Mouse (Mus musculus): ENCODE results near the gene Pdx1. TPM values are rescaled to one million over a fixed set of nuclear protein-coding genes. Genes with fewer than 3 reads are reported as not detected.
A peak's percentile ranks its signal among the peaks of the same experiment; 100 is the strongest.

Pdx1 gene
- polyA plus RNA-seq, 1 experiment from 2014 or later = not detected

DNA sequence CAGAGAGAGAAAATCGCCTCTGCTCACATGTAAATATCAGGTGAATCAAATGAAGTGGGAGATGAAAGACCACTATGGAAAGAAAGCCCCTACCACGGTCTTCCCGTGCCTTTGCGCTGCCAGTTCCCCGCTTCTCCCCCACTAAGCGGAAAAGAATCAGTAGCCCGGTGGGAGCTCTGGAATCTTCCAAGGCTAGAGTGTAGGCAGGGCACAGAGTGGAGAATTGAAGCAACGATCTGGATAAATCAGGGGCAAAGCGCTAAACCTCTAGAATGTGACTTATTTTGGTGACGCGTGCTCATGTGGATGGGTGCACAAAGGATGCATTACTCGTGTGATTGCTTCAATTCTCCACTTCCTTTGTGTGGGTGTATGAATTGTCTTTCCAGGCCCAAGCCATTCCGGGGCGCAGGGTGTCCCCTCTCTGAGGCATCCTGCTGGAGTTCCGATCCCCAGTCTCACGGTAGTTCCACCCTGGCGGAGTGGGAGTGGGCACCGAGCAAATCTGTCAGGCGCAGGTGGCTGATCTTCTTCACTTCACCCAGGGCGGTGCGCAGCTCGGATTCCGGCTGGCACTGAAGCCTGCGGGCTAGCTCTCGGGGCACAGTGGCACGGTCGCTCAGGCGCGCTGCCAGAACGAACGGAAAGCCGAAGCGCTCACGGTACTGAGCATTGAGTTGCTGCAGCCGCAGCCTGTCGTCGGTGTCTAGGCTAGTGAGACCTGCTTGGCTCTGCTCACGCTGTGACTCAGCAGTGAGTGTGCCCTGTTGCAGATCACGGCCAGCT, 45.1 kb downstream of the Pdx1 start:
- 0 out of 2 replicates have a peak, but pooled peaks have one; percentile 42 for ATAC-seq (ENCODE audit: insufficient number of reproducible peaks, low FRiP score)
- Histone ChIP-seq H3K36me3 (no peaks in the 10 kb centered on the region), H3K9ac (no peak overlapping the region), H3K4me1 (replicated peaks) (peaks cover 10% of the 10 kb centered on the region), H3K4me3 (peak overlapping the region; percentile 26), H3K27ac (ENCODE audit: poor library complexity, severe bottlenecking) (no peak overlapping the region), H3K9me3 (replicated peaks) (no peaks in the 10 kb centered on the region), H3K27me3 (replicated peaks) (peaks cover 91% of the 10 kb centered on the region), H3K4me2 (peak overlapping the region; percentile 52)
- WGBS = 1% methylated on average over 39 of the region's 39 CpGs

DNA sequence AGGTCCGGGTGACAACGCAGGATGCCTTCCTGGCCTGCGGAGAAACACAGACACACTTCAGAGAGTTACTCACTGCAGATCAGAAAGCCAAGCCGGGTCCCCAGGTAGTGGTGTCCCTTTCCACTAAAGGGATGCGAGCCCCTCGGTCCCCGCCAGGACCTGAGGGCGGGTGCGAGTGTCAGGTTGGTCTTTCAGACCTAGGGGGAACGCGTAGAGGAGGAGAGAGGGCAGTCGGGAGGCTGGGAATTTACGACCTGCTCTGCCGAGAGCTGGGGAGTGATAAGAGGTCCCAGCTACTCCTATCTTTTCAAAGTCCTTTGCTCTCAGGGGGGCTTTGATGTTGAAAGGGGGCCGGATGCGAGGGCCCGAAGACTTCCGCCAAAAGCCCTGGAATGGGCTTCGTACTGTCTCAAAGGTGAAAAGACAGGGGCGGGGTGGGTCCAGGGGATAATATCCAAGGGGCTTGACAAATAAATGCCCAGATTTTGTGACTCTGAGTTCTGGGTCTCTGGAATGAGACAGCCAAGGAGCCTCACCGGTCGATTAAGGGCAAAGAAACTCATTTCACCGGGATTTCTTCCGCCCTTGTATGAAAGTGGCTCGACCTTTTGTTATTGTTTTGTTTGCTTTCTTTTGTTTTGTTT, 45.8 kb downstream of the Pdx1 start:
- H3K4me1 ChIP-seq (replicated peaks) = peaks cover 10% of the 10 kb centered on the region
- no peak overlapping the region for H3K27ac ChIP-seq (ENCODE audit: poor library complexity, severe bottlenecking)
- under 1% methylated on average over 25 of the region's 25 CpGs for WGBS
- H3K4me3 ChIP-seq = peak overlapping the region; percentile 26
- no peak for ATAC-seq (ENCODE audit: insufficient number of reproducible peaks, low FRiP score)
- no peaks in the 10 kb centered on the region for H3K36me3 ChIP-seq
- peak overlapping the region; percentile 52 for H3K4me2 ChIP-seq
- H3K9ac ChIP-seq = no peak overlapping the region
- H3K27me3 ChIP-seq (replicated peaks) = peaks cover 91% of the 10 kb centered on the region
- no peaks in the 10 kb centered on the region for H3K9me3 ChIP-seq (replicated peaks)

DNA sequence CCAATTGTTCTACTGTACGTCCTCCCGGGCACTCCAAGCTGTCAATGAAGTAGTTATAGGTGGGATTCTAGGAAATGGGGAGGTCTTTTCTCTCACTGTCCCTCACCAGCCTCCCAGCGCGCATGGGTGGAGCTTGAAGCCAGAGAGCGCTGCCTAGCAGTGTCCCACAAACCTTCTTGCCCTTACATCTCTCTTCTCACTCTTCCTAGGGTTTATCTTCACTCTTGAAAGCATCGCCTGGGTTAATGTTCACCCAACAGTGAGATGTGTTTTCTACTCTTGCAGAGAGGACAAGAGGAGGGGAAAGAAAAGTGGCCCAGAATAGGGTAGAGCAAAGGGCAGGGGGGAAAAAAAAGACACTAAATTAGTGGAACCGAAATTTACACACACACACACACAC, 47.6 kb downstream of the Pdx1 start:
- peaks cover 94% of the 10 kb centered on the region for H3K27me3 ChIP-seq (replicated peaks)
- 9% methylated on average over 7 of the region's 7 CpGs for WGBS
- H3K4me3 ChIP-seq = no peak overlapping the region
- no peak for ATAC-seq (ENCODE audit: insufficient number of reproducible peaks, low FRiP score)
- peaks cover 10% of the 10 kb centered on the region for H3K4me1 ChIP-seq (replicated peaks)
- H3K27ac ChIP-seq (ENCODE audit: poor library complexity, severe bottlenecking) = no peak overlapping the region
- no peak overlapping the region for H3K4me2 ChIP-seq
- H3K9ac ChIP-seq = no peak overlapping the region
- H3K9me3 ChIP-seq (replicated peaks) = no peaks in the 10 kb centered on the region
- no peaks in the 10 kb centered on the region for H3K36me3 ChIP-seq

DNA sequence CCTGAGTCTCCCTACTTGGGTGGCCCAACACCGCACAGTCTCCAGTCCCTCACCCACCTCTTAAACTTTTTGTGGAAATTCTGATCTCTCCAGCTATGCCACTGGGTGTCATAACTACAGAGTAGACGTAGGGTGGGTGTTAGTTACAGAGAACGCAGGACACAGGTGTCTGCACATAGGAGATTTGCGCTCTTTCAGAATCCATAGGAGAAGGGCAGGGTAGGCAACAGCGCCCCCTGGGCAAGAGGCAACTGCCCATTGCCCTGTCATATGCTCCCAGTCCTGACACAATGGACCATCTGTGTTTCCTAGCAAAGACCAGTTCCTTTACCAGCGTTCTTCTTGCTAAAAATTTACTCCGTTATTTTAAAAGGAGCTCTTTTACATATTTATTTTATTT, 48.2 kb downstream of the Pdx1 start:
- no peak for ATAC-seq (ENCODE audit: insufficient number of reproducible peaks, low FRiP score)
- Histone ChIP-seq H3K9me3 (replicated peaks) (no peaks in the 10 kb centered on the region), H3K4me2 (no peak overlapping the region), H3K4me1 (replicated peaks) (peaks cover 10% of the 10 kb centered on the region), H3K4me3 (no peak overlapping the region), H3K36me3 (no peaks in the 10 kb centered on the region), H3K27ac (ENCODE audit: poor library complexity, severe bottlenecking) (no peak overlapping the region), H3K9ac (no peak overlapping the region), H3K27me3 (replicated peaks) (peaks cover 94% of the 10 kb centered on the region)
- WGBS = 26% methylated on average over 7 of the region's 7 CpGs

DNA sequence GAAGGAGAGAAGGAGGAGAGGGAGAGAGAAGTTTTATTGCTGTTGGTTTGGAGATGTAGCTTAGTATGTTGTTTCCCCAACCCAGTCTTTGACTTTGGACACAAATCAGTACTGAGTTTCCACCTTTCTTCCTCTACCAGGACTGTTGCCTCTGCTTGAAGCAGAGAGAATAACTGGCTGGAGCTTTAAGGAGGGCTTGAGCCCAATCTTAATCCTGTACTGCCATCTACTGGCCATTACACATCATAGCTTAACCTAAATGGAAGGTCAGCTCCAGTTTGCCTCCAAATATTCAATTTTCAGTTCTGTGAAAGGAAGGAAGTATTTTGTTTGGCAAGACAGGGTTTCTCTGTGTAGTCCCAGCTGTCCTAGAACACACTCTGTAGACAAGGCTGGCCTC, 49.9 kb downstream of the Pdx1 start:
- Histone ChIP-seq H3K27me3 (replicated peaks) (peaks cover 81% of the 10 kb centered on the region), H3K36me3 (no peaks in the 10 kb centered on the region), H3K4me2 (no peak overlapping the region), H3K9me3 (replicated peaks) (no peaks in the 10 kb centered on the region), H3K9ac (no peak overlapping the region), H3K4me1 (replicated peaks) (peaks cover 13% of the 10 kb centered on the region), H3K4me3 (no peak overlapping the region), H3K27ac (ENCODE audit: poor library complexity, severe bottlenecking) (no peak overlapping the region)
- ATAC-seq (ENCODE audit: insufficient number of reproducible peaks, low FRiP score) = no peak

DNA sequence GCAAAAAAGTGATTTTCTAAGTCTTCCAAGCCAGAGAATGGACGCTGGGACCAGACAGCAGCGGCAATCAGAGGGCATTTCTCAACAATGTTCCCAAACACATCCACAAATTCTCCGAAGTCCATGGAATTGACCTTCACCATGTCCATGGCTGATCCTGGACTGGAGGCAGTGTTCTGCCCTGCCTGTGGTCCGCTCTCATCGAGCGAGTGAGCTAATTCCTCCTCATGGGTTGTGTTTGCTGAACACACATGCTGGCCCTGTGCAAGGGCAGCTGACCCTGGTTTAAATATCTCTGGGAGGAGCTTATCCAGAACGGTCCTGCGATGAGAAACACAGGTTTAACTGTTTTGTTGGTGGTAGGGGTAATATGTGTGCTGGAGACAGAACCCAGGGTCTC, 52.4 kb downstream of the Pdx1 start, which contains the start of gene Urad:
Urad (minus strand) TSS at position 258 of the 400 bp plus-strand sequence.
- WGBS = 66% methylated on average over 8 of the region's 8 CpGs
- no peak within 1 kb of the TSS for H3K4me2 ChIP-seq

DNA sequence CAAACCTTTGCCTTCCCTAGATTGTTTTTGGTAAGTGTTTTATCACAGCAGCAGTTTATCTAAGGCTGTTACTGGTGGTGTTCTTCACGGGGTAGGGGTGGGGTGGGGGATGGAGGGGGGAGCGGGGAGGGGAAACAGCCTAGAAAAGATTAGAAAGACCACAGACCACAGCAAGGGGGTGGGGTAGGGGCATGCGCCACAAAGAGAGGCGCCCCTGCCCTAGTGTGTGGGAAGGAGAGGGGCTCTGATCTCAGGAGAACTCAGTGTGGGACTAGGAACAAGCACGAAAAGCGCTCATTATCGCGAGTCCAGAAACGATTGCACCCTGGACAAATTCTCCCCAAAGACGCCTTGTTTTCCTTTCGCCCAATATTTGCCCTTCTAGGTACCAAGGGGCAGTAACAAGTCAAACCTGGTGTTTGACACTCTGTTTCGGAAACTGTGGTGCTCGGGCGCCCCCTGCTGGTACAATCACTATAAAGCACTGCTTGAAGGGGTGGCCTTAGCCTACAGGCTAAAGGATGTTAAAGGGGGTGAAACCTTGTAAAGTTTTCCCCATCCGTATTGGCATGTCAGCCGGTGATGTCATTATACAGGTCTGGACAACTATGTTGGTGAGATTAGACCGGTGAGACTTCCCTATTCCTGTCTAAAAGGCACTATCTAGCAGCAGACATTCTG, 53.6 kb downstream of the Pdx1 start:
- Histone ChIP-seq H3K9ac (no peak overlapping the region), H3K27ac (ENCODE audit: poor library complexity, severe bottlenecking) (no peak overlapping the region), H3K27me3 (replicated peaks) (peaks cover 44% of the 10 kb centered on the region), H3K36me3 (no peaks in the 10 kb centered on the region), H3K4me3 (no peak overlapping the region), H3K4me2 (no peak overlapping the region), H3K9me3 (replicated peaks) (peaks cover 3% of the 10 kb centered on the region; the same call in 1 of the 2 replicates), H3K4me1 (replicated peaks) (0 out of 2 replicates have a peak, but pooled peaks cover 3% of the 10 kb centered on the region)
- WGBS = 9% methylated on average over 17 of the region's 17 CpGs
- ATAC-seq (ENCODE audit: insufficient number of reproducible peaks, low FRiP score) = no peak

More for the DNA sequence above, 52.4 kb downstream of the Pdx1 start, which contains the start of gene Urad:
- H3K9me3 ChIP-seq (replicated peaks) = no peaks in the 10 kb centered on the region
- H3K27ac ChIP-seq (ENCODE audit: poor library complexity, severe bottlenecking) = no peak within 1 kb of the TSS
- peaks cover 56% of the 10 kb centered on the region for H3K27me3 ChIP-seq (replicated peaks)
- 0 out of 2 replicates have a peak, but pooled peaks cover 3% of the 10 kb centered on the region for H3K4me1 ChIP-seq (replicated peaks)
- no peak within 1 kb of the TSS for H3K9ac ChIP-seq
- no peaks in the 10 kb centered on the region for H3K36me3 ChIP-seq
- ATAC-seq (ENCODE audit: insufficient number of reproducible peaks, low FRiP score) = no peak
- H3K4me3 ChIP-seq = no peak within 1 kb of the TSS

Small RNAs within 50 kb of the gene (microRNA-seq; reads per million reads assigned to microRNA genes)
- not detected for gene Mir7k

Other genes starting within 250 kb of the Pdx1 start
- 14.0 and 14.3 TPM in 2 replicates for gene Lnx2, start 193.4 kb upstream of the Pdx1 start, polyA plus RNA-seq (2016; fragmentation: Nextera tagmentation; extraction: Ambion mirVana)
- gene Polr1d, start 192.9 kb upstream of the Pdx1 start, polyA plus RNA-seq (2016; fragmentation: Nextera tagmentation; extraction: Ambion mirVana) = 91.3 and 94.0 TPM in 2 replicates
- not detected in 2 replicates for gene Gsx1, start 81.3 kb upstream of the Pdx1 start, polyA plus RNA-seq (2016; fragmentation: Nextera tagmentation; extraction: Ambion mirVana)
- gene Cdx2, start 37.3 kb downstream of the Pdx1 start, polyA plus RNA-seq (2016; fragmentation: Nextera tagmentation; extraction: Ambion mirVana) = not detected in 2 replicates
- gene Urad, start 52.5 kb downstream of the Pdx1 start, polyA plus RNA-seq (2016; fragmentation: Nextera tagmentation; extraction: Ambion mirVana) = not detected in 2 replicates
- 0.20 TPM in 1 of 2 replicates, not detected in the other for gene Flt3, start 130.5 kb downstream of the Pdx1 start, polyA plus RNA-seq (2016; fragmentation: Nextera tagmentation; extraction: Ambion mirVana)
- 46.3 and 46.5 TPM in 2 replicates for gene Pan3, start 160.2 kb downstream of the Pdx1 start, polyA plus RNA-seq (2016; fragmentation: Nextera tagmentation; extraction: Ambion mirVana)